Mouse (Mus musculus) B cell, adult (primary cell): ENCODE measurements around the gene Serpina9. TPM values are rescaled to one million over a fixed set of nuclear protein-coding genes. Genes with fewer than 3 reads are reported as not detected.

Source experiments
- total RNA-seq: library from RNA; stranded (reverse); gene quantifications from 4 replicates; pipeline ENCODE4 v1.2.4, GENCODE M21; 2023; ENCODE audit not compliant: inconsistent age

The Serpina9 gene
- total RNA-seq = not detected in 4 replicates

DNA sequence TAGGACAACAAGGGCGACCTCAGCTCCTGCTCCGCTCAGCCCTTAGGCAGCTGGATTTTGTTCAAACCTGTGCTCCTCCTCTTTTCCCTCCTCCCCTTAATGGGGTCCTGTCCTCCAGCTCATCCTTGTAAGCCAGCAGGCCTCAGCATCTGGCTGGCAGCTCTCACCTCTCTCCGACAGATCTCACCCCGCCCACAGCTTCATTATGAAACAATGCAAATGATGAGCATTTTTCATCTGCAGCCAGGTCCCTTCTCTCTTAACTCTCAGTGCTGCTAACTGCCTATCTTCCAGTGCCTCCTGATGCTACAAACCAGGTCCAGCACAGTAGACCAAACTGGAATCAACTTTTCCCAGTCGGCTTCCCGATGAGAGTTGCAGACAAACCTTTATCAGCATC is at the start of gene Serpina9:
TSS of gene Serpina9 (minus strand) at position 136 of the 400 bp plus-strand sequence.

DNA sequence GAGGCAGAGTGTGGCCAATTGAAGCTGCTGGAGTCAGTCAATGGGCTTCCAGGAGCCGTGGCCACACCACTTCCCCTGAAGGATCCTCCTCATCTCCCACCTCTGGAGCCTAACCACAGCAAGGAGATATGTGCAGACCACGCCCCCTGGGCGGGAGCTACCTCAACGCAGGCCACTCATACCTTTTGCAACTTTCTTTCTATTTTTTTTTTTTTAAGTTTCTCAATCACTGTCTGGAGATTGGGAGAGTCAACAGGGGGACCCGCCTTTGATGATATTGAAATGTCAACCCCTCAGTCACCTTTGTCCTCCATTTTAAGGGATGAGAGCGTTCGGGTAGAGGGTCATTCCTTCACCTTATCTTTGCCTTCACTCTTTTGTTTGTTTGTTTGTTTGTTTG is 30.8 kb upstream of the Serpina9 start, which contains the start of gene Serpina12:
TSS of gene Serpina12 (minus strand) at position 101 of the 400 bp plus-strand sequence.

GRCm38 (mm10) chr12:103989857-103990256 is 23.7 kb downstream of the Serpina9 start, which contains the start of gene Serpina11:
Gene Serpina11, minus strand, starts transcription at chr12:103989957.

GRCm38 (mm10) chr12:103958798-103959197 is 54.8 kb downstream of the Serpina9 start, which contains the start of gene Serpina1e:
Gene Serpina1e, minus strand, starts transcription at chr12:103958975.

Other genes with a start within 250 kb of the Serpina9 start
- not detected in 4 replicates for gene Serpina1d, start 240.2 kb downstream of the Serpina9 start, total RNA-seq
- gene Serpina1b, start 183.4 kb downstream of the Serpina9 start, total RNA-seq = not detected in 4 replicates
- gene Serpina1a, start 150.2 kb downstream of the Serpina9 start, total RNA-seq = not detected in 4 replicates
- gene Serpina1c, start 108.9 kb downstream of the Serpina9 start, total RNA-seq = not detected in 4 replicates
- gene Serpina1e, start 54.8 kb downstream of the Serpina9 start, total RNA-seq = not detected in 4 replicates
- gene Serpina11, start 23.8 kb downstream of the Serpina9 start, total RNA-seq = not detected in 4 replicates
- not detected in 4 replicates for gene Serpina12, start 30.7 kb upstream of the Serpina9 start, total RNA-seq
- not detected in 4 replicates for gene Serpina5, start 87.4 kb upstream of the Serpina9 start, total RNA-seq
- not detected in 4 replicates for gene Serpina3a, start 99.0 kb upstream of the Serpina9 start, total RNA-seq
- not detected in 4 replicates for gene Serpina3b, start 114.2 kb upstream of the Serpina9 start, total RNA-seq
- not detected in 4 replicates for gene Serpina3c, start 140.1 kb upstream of the Serpina9 start, total RNA-seq
- 5.7 to 6.5 TPM (median 6.3 TPM) in 4 replicates for gene Serpina3f, start 200.8 kb upstream of the Serpina9 start, total RNA-seq
- gene Serpina3g, start 222.5 kb upstream of the Serpina9 start, total RNA-seq = 90.4 to 97.7 TPM (median 94.9 TPM) in 4 replicates
- gene Serpina3i, start 249.4 kb upstream of the Serpina9 start, total RNA-seq = 0.87 to 2.8 TPM (median 2.1 TPM) in 4 replicates